Mouse (Mus musculus) spleen, adult 18-20 months (tissue): ENCODE data around the gene Tln1.

Experiments used
- DNase-seq, 2 experiments: peaks; one replicate each; pipeline ENCODE4 v3.0.0; 2022; ENCODE audit warnings: mixed read lengths in 2 of 2

Tln1 gene

GRCm38 (mm10) chr4:43546375-43547047 lies 16.0 kb downstream of the Tln1 start:
- DNase-seq = no peak

DNA sequence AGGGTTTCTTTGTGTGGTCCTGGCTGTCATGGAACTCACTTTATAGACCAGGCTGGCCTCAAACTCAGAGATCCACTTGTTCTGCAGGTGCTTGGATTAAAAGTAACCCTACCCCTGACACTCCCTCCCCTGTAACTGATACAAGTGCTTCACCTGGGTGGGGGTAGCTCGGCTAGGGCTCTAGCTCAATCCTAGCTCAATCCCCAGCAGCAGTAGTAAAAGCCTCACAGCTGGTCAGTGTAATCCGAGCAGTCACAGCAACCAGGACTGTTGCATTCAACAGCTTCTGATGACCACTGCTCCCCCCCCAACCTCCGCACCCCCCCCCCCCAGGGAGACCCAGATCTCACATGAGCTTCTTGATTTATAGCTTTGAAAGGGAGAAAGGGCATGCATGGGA lies 20.4 kb downstream of the Tln1 start:
- no peak for DNase-seq

DNA sequence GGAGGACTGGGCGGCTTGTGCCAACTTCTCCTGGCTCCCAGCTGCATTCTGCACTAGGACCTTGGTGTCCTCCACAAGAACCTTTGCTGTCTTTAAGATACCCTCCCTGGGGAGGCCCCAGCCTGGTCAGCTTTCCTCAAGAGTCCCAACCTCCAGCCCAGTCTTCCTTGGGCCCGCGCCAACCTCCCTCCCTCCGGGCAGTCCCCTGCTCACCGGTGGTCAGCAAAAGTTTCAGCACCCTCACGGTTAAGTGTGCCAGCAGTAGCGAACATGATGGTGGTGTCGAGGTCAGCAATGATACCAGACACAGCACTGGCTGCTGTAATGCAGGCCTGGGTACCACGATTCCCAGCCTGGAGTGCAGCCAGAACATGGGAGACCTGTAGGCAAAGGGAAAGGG lies 26.5 kb downstream of the Tln1 start:
- no peak for DNase-seq

DNA sequence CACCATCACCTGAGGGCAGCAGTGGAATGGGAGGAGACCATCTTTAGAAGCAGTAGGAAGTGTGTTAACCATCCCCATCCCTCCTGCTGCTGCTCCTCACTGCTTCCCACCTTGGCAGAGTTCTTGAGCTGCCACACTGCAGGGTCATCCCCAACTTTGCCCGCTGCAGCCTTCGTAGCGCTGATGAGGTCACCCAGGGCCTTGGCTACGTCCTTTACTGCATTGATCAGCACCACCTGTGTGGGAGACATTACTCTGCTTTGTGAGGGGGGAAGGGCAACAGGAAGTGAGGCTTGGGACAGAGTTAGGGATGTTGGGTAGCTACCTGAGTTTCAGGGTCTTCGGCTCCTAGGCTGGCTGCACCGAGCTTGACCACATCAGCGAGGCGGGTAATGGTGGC lies 26.9 kb downstream of the Tln1 start:
- DNase-seq = no peak

DNA sequence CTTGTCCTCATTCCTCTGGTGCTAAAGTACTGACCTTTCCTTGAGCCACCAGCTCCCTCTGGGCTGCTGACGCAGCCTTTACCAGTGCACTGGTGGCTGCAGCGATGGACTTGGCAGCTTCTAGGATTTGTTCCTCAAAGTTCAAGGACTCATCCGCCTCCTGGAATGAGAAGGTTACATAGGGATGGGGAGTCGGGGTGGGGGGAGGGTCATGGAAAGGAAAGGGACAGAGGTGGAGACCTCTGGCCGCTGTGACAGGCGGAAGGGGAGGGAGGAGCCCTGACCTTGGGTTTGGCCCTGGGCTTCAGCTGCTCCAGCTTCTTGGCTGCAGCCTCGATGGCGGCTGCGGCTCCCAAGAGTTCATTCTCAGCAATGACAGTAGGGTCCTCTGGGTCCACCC lies 29.2 kb downstream of the Tln1 start:
- DNase-seq = no peak

DNA sequence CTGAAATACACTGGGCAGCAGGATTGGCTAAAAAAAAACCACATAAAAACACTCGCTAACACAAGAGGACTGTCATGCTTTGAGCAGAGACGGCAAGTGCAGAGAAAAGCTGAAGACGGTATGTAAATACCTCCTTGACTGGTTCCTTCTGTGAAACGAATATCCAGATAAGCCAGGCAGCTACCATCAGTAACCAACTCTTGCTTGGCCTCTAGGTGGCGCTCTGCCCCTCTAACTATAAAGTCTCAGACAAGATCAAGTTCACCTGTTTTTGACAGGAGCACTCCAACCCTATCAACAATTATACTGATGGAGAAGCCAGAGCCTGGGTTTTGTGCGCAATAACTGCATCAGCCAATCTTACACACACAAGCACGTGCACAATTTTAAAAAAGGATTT lies 31.9 kb downstream of the Tln1 start:
- peak; percentile 55 to 80 for DNase-seq

GRCm38 (mm10) chr4:43530081-43530501 lies 32.4 kb downstream of the Tln1 start:
- no peak for DNase-seq

DNA sequence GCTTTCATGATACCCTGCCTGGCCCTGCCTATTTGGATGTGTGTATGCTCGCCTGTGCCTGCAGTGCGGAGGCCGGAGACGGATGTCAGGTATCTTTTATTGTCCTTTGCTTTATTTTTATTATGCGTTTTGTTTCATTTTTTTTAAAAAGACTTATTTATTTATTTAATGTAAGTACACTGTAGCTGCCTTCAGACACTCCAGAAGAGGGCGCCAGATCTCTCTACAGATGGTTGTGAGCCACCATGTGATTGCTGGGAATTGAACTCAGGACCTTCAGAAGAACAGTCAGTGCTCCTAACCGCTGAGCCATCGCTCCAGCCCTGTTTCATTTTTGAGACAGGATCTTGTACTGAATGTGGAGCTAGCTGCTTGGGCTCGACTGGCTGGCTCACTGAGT lies 34.0 kb downstream of the Tln1 start:
- no peak for DNase-seq

DNA sequence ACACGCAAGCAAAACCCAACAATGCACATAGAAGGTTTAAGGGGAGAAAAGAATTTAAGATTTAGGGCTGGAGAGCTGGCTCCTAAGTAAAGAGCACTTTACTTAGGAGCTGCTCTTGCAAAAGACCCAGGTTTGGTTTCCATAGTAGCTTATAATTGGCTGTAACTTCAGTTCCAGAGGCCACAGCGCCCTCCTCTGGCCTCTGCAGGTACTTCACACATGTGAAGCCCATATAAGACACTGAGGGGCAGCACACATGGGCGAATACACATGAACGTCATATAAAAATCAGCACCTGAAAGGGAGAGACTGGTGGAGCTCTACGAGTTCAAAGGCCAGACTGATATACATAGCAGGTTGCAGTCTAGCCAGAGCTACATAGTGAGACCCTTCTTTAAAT lies 34.6 kb downstream of the Tln1 start:
- DNase-seq = no peak

- peak; percentile 71 to 90 for DNase-seq
These were observed 42.5 kb downstream of the Tln1 start for GRCm38 (mm10) chr4:43519956-43520355.

DNA sequence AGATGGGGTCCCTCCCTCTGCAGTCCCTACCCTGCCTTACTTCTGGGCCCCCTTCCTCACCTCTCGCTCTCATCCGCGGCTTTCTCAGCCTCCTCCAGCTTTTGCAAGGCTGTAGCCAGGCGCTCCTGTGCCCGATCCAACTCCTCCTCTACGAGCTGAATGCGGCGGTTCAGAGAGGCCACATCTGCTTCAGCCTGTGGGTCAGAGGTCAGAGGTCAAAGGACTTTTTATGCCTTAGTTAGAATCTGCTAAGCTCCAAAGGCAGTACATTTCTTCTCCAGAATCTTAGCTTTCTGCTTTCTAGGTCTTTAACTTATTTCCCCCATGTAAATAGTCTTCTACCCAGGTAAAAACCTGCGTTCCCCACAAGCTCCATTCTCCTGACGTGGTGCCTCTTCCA lies 42.9 kb downstream of the Tln1 start:
- DNase-seq = no peak

- DNase-seq = no peak
These were observed 46.5 kb downstream of the Tln1 start for GRCm38 (mm10) chr4:43515764-43516708.

DNA sequence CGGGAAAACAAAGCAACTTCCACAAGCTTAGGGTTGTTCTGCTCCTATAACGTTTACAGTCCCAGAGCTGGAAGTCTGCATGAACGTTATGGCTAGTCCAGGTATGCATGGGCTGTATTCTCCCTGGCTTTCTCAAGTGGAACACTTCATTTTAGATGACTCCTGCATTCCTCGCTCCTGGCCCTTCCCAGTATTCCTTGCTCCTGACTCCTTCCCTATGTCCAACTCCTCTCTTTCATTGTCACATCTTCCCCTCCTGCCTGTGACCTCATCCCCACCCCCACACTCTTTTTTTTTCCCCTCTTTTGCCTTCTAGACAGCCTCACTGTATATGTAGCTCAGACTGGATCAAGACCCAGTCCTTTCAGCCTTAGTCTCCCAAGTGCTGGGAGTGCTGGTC lies 48.7 kb downstream of the Tln1 start:
- no peak for DNase-seq

GRCm38 (mm10) chr4:43513300-43513699 lies 49.2 kb downstream of the Tln1 start:
- DNase-seq = no peak

DNA sequence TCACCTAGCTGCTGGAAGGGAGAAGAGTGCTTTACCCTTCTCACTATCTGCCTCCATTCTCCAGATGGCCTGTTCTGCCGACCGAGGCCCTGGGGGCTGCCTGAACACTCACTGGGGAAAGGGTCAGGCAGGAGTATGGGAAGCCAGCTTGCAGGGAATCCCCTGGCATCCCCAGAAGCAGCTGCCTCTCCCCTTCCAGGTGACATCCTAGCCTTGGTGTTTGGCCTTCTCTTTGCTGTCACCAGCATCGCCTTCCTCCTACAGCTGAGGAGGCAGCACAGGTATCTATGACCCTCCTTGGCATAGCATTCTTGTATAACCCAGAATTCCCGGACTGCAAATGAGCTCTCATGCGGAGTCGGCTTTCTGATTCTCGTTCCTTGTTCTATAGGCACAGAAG lies 49.8 kb downstream of the Tln1 start:
- DNase-seq = no peak

DNA sequence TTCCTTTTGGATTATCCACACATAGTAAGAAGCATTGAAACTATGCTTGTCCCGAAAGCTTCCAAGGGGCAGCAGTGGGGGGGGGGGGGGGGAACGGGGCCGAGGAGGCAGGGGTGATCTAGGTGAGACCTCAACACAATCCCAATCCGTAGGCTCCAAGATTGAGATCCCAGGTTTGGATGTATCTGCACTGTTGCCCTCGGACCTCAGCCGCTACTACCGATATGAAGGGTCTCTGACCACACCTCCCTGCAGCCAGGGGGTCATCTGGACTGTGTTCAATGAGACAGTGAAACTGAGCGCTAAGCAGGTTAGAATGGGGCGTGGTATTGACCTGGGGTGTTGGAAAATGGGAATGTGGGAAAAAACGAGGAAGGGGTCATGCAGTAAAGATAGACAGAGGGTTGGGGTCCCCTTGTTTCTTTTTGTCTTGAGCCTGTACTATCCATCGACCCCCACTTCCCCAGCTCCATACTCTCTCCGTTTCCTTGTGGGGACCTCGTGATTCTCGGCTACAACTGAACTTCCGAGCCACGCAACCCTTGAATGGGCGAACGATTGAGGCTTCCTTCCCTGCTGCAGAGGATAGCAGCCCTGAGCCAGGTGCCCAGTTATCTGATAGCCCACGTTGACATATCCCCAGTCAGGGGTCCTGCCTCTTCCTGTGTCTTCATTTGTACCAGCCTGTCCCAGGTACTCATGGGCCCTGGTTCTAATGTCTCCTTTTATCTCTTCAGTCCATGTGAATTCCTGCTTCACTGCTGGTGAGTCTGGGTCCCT lies 50.6 kb downstream of the Tln1 start:
- DNase-seq = no peak

- DNase-seq = no peak
These were observed 53.4 kb downstream of the Tln1 start for GRCm38 (mm10) chr4:43509109-43509508.

- peak; percentile 46 to 48 for DNase-seq
These were observed 53.9 kb downstream of the Tln1 start for GRCm38 (mm10) chr4:43508666-43508997.

DNA sequence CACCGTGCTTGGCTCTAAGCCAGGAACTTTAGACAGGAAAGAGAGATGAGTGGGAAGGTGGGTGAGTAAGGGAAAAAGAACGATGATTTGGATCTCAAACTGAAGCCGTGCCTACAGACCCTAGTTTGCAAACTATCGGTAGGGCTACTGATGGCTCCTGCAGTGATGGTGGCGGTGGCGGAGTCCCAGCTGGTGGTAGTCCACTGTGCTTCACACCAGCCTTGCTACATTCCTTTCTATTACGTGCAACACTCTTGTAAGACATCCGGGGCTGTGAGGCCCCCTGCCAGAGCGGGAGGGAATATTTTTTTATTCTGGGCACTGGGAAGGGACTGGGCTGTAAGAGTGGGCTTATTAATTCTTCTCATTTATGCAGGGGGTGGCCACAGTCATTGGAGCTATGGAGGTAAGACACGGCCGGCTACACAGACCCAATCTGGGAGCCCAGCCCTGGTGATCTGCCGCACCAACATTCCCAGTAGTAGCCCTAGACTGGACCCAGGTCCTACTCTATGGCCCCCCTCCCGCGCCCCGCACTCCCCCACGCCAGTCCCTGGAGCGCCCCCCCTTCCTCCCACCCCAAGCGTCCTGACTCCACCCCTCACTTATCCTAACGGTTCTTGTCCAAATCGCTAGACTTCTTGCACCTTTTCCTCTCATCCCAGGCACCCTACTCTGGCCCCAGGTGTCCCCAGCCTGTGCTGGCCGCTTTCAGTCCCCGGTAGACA lies 54.4 kb downstream of the Tln1 start:
- no peak for DNase-seq

- DNase-seq = no peak
These were observed 55.8 kb downstream of the Tln1 start, which contains the start of gene Car9 for GRCm38 (mm10) chr4:43506536-43507185. TSS of gene Car9 (plus strand) at chr4:43506966.

DNA sequence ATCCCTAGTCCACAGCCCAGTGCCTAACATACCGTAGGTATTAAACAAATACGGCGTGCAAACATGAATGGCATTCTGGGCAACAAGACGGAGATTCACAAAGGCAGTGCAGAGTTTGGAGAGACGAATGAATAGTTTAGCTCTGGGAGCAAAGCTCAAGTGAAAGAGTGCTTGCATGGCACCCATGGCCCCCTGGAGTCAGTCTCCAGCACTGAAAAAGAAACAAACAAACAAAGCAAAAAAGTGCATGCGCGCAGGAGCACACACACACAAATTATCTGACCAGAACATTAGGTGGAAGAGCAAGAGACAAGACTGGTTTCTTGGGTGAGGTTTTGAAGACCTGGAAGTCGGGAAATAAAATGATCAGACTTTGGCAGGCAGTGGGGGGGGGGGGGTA lies 56.4 kb downstream of the Tln1 start:
- no peak for DNase-seq

DNA sequence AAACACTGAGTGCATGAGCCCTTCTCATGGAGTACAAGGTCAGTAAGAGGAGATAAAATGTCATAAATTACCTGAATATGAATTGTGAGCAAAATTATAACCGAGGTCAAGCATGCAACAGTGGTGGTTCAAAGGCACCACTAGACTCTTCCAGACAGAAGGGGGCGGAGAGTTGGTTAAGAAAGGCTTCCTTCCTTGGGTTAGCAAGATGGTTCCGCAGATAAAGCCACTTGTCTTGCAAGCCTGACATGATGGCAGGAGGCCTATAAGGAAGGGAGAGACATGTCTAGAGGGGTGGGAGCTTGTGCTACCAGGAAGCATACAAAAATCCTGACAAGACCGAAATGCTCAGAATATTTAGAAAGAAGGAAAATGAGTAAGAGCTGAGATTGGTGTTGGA lies 58.2 kb downstream of the Tln1 start:
- DNase-seq = no peak
